Mouse (Mus musculus): ENCODE measurements around the gene Baiap2. TPM values are rescaled to one million over a fixed set of nuclear protein-coding genes. Genes with fewer than 3 reads are reported as not detected.

Baiap2 gene
- polyA plus RNA-seq, 1 experiment from 2014 or later = 42.0 TPM

GRCm38 (mm10) chr11:119981769-119982168 is 39.2 kb downstream of the Baiap2 start:
- Histone ChIP-seq H3K36me3 (peaks cover 43% of the 10 kb centered on the region), H3K9me3 (replicated peaks) (no peaks in the 10 kb centered on the region), H3K27me3 (no peaks in the 10 kb centered on the region), H3K4me1 (no peaks in the 10 kb centered on the region), H3K4me2 (replicated peaks) (no peak overlapping the region), H3K4me3 (replicated peaks) (no peak overlapping the region), H3K9ac (no peak overlapping the region), H3K27ac (replicated peaks) (no peak overlapping the region)
- 73% methylated on average over 3 of the region's 3 CpGs for WGBS
- no peak for ATAC-seq (ENCODE audit: insufficient number of reproducible peaks, low FRiP score, low TSS enrichment, low read depth)

DNA sequence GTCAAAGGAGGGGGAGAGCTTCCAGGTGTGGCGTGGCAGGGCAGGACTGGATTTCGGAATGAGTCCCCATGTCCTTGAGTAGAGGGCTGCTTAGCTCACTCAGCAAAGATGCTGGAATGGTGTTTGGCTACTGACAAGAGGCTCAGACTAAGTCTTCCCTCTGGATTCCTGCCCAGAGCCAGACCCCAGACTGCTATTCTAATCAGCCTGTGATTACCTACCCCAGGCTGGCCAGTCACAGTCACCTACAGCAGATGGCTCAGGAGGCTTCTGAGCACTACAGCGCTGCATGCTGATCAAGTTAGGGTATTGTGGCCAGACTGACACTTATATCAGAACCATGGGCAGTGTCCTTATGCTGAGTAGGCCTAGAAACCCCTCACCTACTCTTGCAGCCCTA is 39.7 kb downstream of the Baiap2 start:
- no peaks in the 10 kb centered on the region for H3K27me3 ChIP-seq
- no peak overlapping the region for H3K4me2 ChIP-seq (replicated peaks)
- peaks cover 43% of the 10 kb centered on the region for H3K36me3 ChIP-seq
- 84% methylated on average over 3 of the region's 3 CpGs for WGBS
- H3K4me3 ChIP-seq (replicated peaks) = no peak overlapping the region
- no peak overlapping the region for H3K9ac ChIP-seq
- H3K4me1 ChIP-seq = no peaks in the 10 kb centered on the region
- H3K9me3 ChIP-seq (replicated peaks) = no peaks in the 10 kb centered on the region
- no peak for ATAC-seq (ENCODE audit: insufficient number of reproducible peaks, low FRiP score, low TSS enrichment, low read depth)
- H3K27ac ChIP-seq (replicated peaks) = no peak overlapping the region

- H3K27ac ChIP-seq (replicated peaks) = no peak overlapping the region
- H3K4me3 ChIP-seq (replicated peaks) = no peak overlapping the region
- H3K4me2 ChIP-seq (replicated peaks) = no peak overlapping the region
- WGBS = 77% methylated on average over 2 of the region's 2 CpGs
- H3K9me3 ChIP-seq (replicated peaks) = no peaks in the 10 kb centered on the region
- peaks cover 7% of the 10 kb centered on the region for H3K4me1 ChIP-seq
- H3K36me3 ChIP-seq = peaks cover 43% of the 10 kb centered on the region
- no peak overlapping the region for H3K9ac ChIP-seq
- no peak for ATAC-seq (ENCODE audit: insufficient number of reproducible peaks, low FRiP score, low TSS enrichment, low read depth)
- H3K27me3 ChIP-seq = no peaks in the 10 kb centered on the region
Measured at GRCm38 (mm10) chr11:119983151-119983550, 40.6 kb downstream of the Baiap2 start.

- no peak overlapping the region for H3K4me3 ChIP-seq (replicated peaks)
- peaks cover 32% of the 10 kb centered on the region for H3K36me3 ChIP-seq
- H3K4me2 ChIP-seq (replicated peaks) = no peak overlapping the region
- no peak overlapping the region for H3K9ac ChIP-seq
- 73% methylated on average over 9 of the region's 9 CpGs for WGBS
- H3K9me3 ChIP-seq (replicated peaks) = no peaks in the 10 kb centered on the region
- H3K4me1 ChIP-seq = peaks cover 42% of the 10 kb centered on the region
- H3K27ac ChIP-seq (replicated peaks) = 0 out of 2 replicates have a peak overlapping the region, but pooled peaks have one; percentile 28
- H3K27me3 ChIP-seq = no peaks in the 10 kb centered on the region
- ATAC-seq (ENCODE audit: insufficient number of reproducible peaks, low FRiP score, low TSS enrichment, low read depth) = no peak
Measured at GRCm38 (mm10) chr11:119986751-119987425, 44.3 kb downstream of the Baiap2 start.

- WGBS = 85% methylated on average over 7 of the region's 7 CpGs
- no peak overlapping the region for H3K9ac ChIP-seq
- no peak overlapping the region for H3K4me3 ChIP-seq (replicated peaks)
- H3K4me1 ChIP-seq = peaks cover 42% of the 10 kb centered on the region
- peaks cover 25% of the 10 kb centered on the region for H3K36me3 ChIP-seq
- ATAC-seq (ENCODE audit: insufficient number of reproducible peaks, low FRiP score, low TSS enrichment, low read depth) = no peak
- no peaks in the 10 kb centered on the region for H3K27me3 ChIP-seq
- H3K4me2 ChIP-seq (replicated peaks) = no peak overlapping the region
- peak overlapping the region; percentile 78 for H3K27ac ChIP-seq (replicated peaks)
- H3K9me3 ChIP-seq (replicated peaks) = no peaks in the 10 kb centered on the region
Measured at GRCm38 (mm10) chr11:119987876-119988275, 45.3 kb downstream of the Baiap2 start.

GRCm38 (mm10) chr11:119988391-119988790 is 45.8 kb downstream of the Baiap2 start:
- Histone ChIP-seq H3K4me3 (replicated peaks) (no peak overlapping the region), H3K36me3 (peaks cover 28% of the 10 kb centered on the region), H3K9me3 (replicated peaks) (no peaks in the 10 kb centered on the region), H3K4me1 (peaks cover 42% of the 10 kb centered on the region), H3K9ac (no peak overlapping the region), H3K27me3 (no peaks in the 10 kb centered on the region), H3K27ac (replicated peaks) (peak overlapping the region; percentile 78), H3K4me2 (replicated peaks) (no peak overlapping the region)
- WGBS = 75% methylated on average over 7 of the region's 7 CpGs
- no peak for ATAC-seq (ENCODE audit: insufficient number of reproducible peaks, low FRiP score, low TSS enrichment, low read depth)

DNA sequence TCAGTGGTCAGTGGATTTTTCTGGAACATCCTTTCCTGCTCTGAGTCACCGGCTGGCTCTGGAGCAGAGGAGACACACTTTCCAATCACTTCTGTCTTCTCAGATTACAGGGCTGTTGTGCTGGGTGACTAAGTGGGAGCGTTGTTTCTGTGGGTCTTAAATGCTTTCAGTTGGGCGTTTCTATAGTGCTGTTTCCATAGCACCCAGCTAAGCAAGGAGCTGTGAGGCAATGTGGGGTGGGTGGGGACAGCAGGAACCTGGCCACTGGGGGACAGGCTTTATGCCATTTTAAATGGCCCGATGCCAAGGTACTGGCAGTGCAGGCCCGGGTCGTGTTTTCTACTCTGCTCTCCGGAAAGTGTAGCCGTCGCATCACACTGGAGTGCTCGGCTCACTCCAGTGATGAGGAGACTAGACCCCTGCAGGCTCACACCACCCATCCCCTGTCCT is 46.6 kb downstream of the Baiap2 start:
- 15% methylated on average over 10 of the region's 10 CpGs for WGBS
- no peaks in the 10 kb centered on the region for H3K9me3 ChIP-seq (replicated peaks)
- H3K27ac ChIP-seq (replicated peaks) = peak overlapping the region; percentile 78
- no peak overlapping the region for H3K9ac ChIP-seq
- H3K4me3 ChIP-seq (replicated peaks) = no peak overlapping the region
- H3K4me1 ChIP-seq = peaks cover 42% of the 10 kb centered on the region
- no peak overlapping the region for H3K4me2 ChIP-seq (replicated peaks)
- ATAC-seq (ENCODE audit: insufficient number of reproducible peaks, low FRiP score, low TSS enrichment, low read depth) = peak; percentile 74
- H3K36me3 ChIP-seq = peaks cover 28% of the 10 kb centered on the region
- no peaks in the 10 kb centered on the region for H3K27me3 ChIP-seq

DNA sequence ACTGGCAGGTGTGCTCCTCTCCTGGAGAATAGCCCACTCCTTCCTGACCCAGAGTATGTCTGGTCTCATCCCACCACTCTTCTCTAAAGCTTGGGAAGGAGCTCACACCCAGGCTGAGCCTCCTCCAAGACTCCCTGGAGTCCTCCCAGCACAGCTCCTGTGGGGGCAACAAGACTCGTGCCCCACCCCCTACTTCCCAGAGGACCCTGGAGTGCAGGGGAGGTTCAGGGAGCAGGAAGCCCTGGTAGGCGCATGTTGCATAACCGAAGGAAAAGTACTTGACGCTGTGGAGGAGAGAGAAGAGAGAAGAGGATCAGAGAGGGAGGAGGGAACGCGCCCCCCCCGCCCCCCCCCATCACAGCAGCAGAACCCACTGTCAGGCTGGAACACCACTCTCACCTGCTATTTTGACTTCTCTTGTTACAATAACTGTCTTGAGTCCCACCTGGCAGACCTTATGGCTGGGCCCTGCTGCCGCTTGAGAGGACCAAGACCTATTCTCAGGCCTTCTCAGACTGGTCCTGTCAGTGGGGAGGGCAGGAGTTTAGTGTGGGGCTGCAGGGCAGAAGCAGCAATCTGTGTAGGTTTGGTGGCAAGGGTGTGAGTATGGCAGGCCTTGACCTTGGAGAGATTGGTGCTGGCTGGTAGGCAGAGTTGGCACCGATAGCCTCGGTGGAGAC is 48.2 kb downstream of the Baiap2 start:
- H3K4me2 ChIP-seq (replicated peaks) = peak overlapping the region; percentile 24; the same call in 1 of the 2 replicates
- H3K27ac ChIP-seq (replicated peaks) = peak overlapping the region; percentile 24; the same call in 1 of the 2 replicates
- no peaks in the 10 kb centered on the region for H3K27me3 ChIP-seq
- no peak for ATAC-seq (ENCODE audit: insufficient number of reproducible peaks, low FRiP score, low TSS enrichment, low read depth)
- peaks cover 38% of the 10 kb centered on the region for H3K36me3 ChIP-seq
- no peak overlapping the region for H3K4me3 ChIP-seq (replicated peaks)
- H3K9ac ChIP-seq = no peak overlapping the region
- H3K9me3 ChIP-seq (replicated peaks) = no peaks in the 10 kb centered on the region
- peaks cover 42% of the 10 kb centered on the region for H3K4me1 ChIP-seq
- 36% methylated on average over 10 of the region's 10 CpGs for WGBS

- H3K36me3 ChIP-seq = peaks cover 38% of the 10 kb centered on the region
- H3K27me3 ChIP-seq = no peaks in the 10 kb centered on the region
- H3K4me2 ChIP-seq (replicated peaks) = peak overlapping the region; percentile 24; the same call in 1 of the 2 replicates
- peak; percentile 77 for ATAC-seq (ENCODE audit: insufficient number of reproducible peaks, low FRiP score, low TSS enrichment, low read depth)
- H3K9me3 ChIP-seq (replicated peaks) = no peaks in the 10 kb centered on the region
- 8% methylated on average over 10 of the region's 10 CpGs for WGBS
- H3K4me1 ChIP-seq = peaks cover 42% of the 10 kb centered on the region
- H3K4me3 ChIP-seq (replicated peaks) = no peak overlapping the region
- H3K27ac ChIP-seq (replicated peaks) = peak overlapping the region; percentile 24; the same call in 1 of the 2 replicates
- no peak overlapping the region for H3K9ac ChIP-seq
Measured at GRCm38 (mm10) chr11:119991338-119991678, 48.7 kb downstream of the Baiap2 start.

DNA sequence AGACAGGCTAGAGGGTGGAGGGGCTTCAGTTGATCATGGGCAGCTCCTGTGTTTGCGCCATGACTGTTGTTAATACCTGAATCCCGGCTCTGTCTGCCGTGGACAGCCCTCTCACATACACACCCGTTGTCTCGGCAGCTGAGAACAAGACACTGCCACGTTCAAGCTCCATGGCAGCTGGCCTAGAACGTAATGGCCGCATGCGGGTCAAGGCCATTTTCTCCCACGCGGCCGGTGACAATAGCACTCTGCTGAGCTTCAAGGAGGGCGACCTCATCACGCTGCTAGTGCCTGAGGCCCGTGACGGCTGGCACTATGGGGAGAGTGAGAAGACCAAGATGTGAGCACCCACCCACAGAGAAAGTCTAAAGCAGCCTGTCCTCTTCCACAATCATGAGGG is 54.8 kb downstream of the Baiap2 start:
- H3K4me2 ChIP-seq (replicated peaks) = no peak overlapping the region
- H3K9me3 ChIP-seq (replicated peaks) = no peaks in the 10 kb centered on the region
- no peaks in the 10 kb centered on the region for H3K27me3 ChIP-seq
- H3K4me3 ChIP-seq (replicated peaks) = no peak overlapping the region
- H3K36me3 ChIP-seq = peaks cover 60% of the 10 kb centered on the region
- 92% methylated on average over 16 of the region's 16 CpGs for WGBS
- H3K4me1 ChIP-seq = peaks cover 5% of the 10 kb centered on the region; the same call in 1 of the 2 replicates
- ATAC-seq (ENCODE audit: insufficient number of reproducible peaks, low FRiP score, low TSS enrichment, low read depth) = no peak
- H3K27ac ChIP-seq (replicated peaks) = no peak overlapping the region
- H3K9ac ChIP-seq = no peak overlapping the region

DNA sequence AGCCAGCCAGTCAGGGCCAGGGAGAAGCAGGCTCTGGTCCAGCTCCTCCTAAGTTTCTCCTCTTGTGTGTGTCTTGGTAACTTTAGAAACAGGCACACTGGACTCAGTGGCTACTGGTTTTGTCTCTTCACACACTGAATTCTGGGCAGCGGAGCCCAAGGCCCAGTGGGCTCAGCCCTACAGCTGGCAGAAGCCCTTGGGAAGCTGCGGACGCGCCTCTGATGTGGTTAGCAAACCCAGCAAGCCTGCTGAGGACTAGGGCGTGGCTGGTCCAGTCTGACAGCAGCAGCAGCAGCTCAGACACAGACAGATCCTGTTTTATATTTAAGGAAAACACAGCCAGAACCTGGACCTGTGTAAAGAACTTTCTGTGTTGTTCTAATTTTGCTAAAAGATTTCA is 59.5 kb downstream of the Baiap2 start:
- no peak overlapping the region for H3K4me3 ChIP-seq (replicated peaks)
- no peak for ATAC-seq (ENCODE audit: insufficient number of reproducible peaks, low FRiP score, low TSS enrichment, low read depth)
- no peak overlapping the region for H3K9ac ChIP-seq
- peaks cover 20% of the 10 kb centered on the region for H3K36me3 ChIP-seq
- peaks cover 5% of the 10 kb centered on the region; the same call in 1 of the 2 replicates for H3K4me1 ChIP-seq
- no peak overlapping the region for H3K4me2 ChIP-seq (replicated peaks)
- WGBS = 49% methylated on average over 5 of the region's 5 CpGs
- no peaks in the 10 kb centered on the region for H3K27me3 ChIP-seq
- no peaks in the 10 kb centered on the region for H3K9me3 ChIP-seq (replicated peaks)
- H3K27ac ChIP-seq (replicated peaks) = 0 out of 2 replicates have a peak overlapping the region, but pooled peaks have one; percentile 28
